Mouse (Mus musculus): Measurements from ENCODE around the gene Lbp.

GRCm38 (mm10) chr2:158352801-158353520 lies 46.7 kb downstream of the Lbp start:
- TF ChIP-seq POLR2A (IDR thresholded peaks at IDR 0.05; ENCODE audit: extremely low read depth, insufficient read depth, low read length) (no peak), CTCF (IDR thresholded peaks at IDR 0.05; ENCODE audit: low read depth, low read length) (no peak)
